Mouse (Mus musculus) heart, embryonic 14.5 days (tissue): Measurements from ENCODE around the gene Arhgap33. TPM values are rescaled to one million over a fixed set of nuclear protein-coding genes. Genes with fewer than 3 reads are reported as not detected.

Experiments used
- microRNA-seq: library from miRNA; unstranded; fragments of <30 nt; microRNA quantifications from one replicate; pipeline ENCODE4, GENCODE M21; 2016
- polyA plus RNA-seq: library from polyadenylated mRNA; unstranded; fragments of >200 nt; fragmentation: Nextera tagmentation; extraction: Ambion mirVana; gene quantifications from 2 replicates; pipeline ENCODE4 v1.2.1, GENCODE M21; 2014

Arhgap33 gene
- polyA plus RNA-seq, 1 experiment from 2014 or later = 9.0 TPM

Small RNAs within 50 kb of the gene (microRNA-seq; reads per million reads assigned to microRNA genes)
- 2.5 reads per million for gene Gm38670

Other genes starting within 250 kb of the Arhgap33 start
- gene Clip3, start 243.3 kb downstream of the Arhgap33 start, polyA plus RNA-seq = 10.1 and 12.8 TPM in 2 replicates
- 68.9 and 70.6 TPM in 2 replicates for gene Alkbh6, start 226.3 kb downstream of the Arhgap33 start, polyA plus RNA-seq
- 8.1 and 13.0 TPM in 2 replicates for gene Syne4, start 220.3 kb downstream of the Arhgap33 start, polyA plus RNA-seq
- not detected in 2 replicates for gene E130208F15Rik, start 213.3 kb downstream of the Arhgap33 start, polyA plus RNA-seq
- 17.9 and 18.7 TPM in 2 replicates for gene Sdhaf1, start 211.2 kb downstream of the Arhgap33 start, polyA plus RNA-seq
- gene Lrfn3, start 172.3 kb downstream of the Arhgap33 start, polyA plus RNA-seq = 0.86 and 1.3 TPM in 2 replicates
- gene Tyrobp, start 121.3 kb downstream of the Arhgap33 start, polyA plus RNA-seq = 37.1 and 44.5 TPM in 2 replicates
- 0.54 and 0.89 TPM in 2 replicates for gene Hcst, start 115.2 kb downstream of the Arhgap33 start, polyA plus RNA-seq
- gene Nfkbid, start 113.3 kb downstream of the Arhgap33 start, polyA plus RNA-seq = 1.00 and 1.1 TPM in 2 replicates
- 14.7 and 21.2 TPM in 2 replicates for gene Aplp1, start 89.5 kb downstream of the Arhgap33 start, polyA plus RNA-seq
- 0.05 and 0.26 TPM in 2 replicates for gene Kirrel2, start 77.4 kb downstream of the Arhgap33 start, polyA plus RNA-seq
- gene Nphs1, start 76.7 kb downstream of the Arhgap33 start, polyA plus RNA-seq = 0.08 and 0.14 TPM in 2 replicates
- gene Prodh2, start 41.4 kb downstream of the Arhgap33 start, polyA plus RNA-seq = not detected in 2 replicates
- 141 and 155 TPM in 2 replicates for gene Hspb6, start 17.1 kb upstream of the Arhgap33 start, polyA plus RNA-seq
- 11.0 and 11.6 TPM in 2 replicates for gene Proser3, start 17.2 kb upstream of the Arhgap33 start, polyA plus RNA-seq
- gene Lin37, start 24.8 kb upstream of the Arhgap33 start, polyA plus RNA-seq = 27.4 and 31.3 TPM in 2 replicates
- 110 and 115 TPM in 2 replicates for gene U2af1l4, start 28.2 kb upstream of the Arhgap33 start, polyA plus RNA-seq
- 5.0 and 5.3 TPM in 2 replicates for gene Gm49396, start 28.3 kb upstream of the Arhgap33 start, polyA plus RNA-seq
- 101 and 107 TPM in 2 replicates for gene Psenen, start 28.6 kb upstream of the Arhgap33 start, polyA plus RNA-seq
- 2.4 and 2.7 TPM in 2 replicates for gene Igflr1, start 30.4 kb upstream of the Arhgap33 start, polyA plus RNA-seq
- gene Kmt2b, start 53.7 kb upstream of the Arhgap33 start, polyA plus RNA-seq = 8.0 and 9.7 TPM in 2 replicates
- 0.11 and 0.19 TPM in 2 replicates for gene Zbtb32, start 63.8 kb upstream of the Arhgap33 start, polyA plus RNA-seq
- 0.32 TPM in 1 of 2 replicates, not detected in the other for gene Upk1a, start 77.8 kb upstream of the Arhgap33 start, polyA plus RNA-seq
- gene Cox6b1, start 91.1 kb upstream of the Arhgap33 start, polyA plus RNA-seq = 2,519 and 2,589 TPM in 2 replicates
- 0.19 TPM in 1 of 2 replicates, not detected in the other for gene Etv2, start 100.8 kb upstream of the Arhgap33 start, polyA plus RNA-seq
- gene Rbm42, start 115.3 kb upstream of the Arhgap33 start, polyA plus RNA-seq = 72.5 and 75.5 TPM in 2 replicates
- gene Haus5, start 129.9 kb upstream of the Arhgap33 start, polyA plus RNA-seq = 26.1 and 27.6 TPM in 2 replicates
- gene Pmis2, start 136.5 kb upstream of the Arhgap33 start, polyA plus RNA-seq = not detected in 2 replicates
- gene 2200002J24Rik, start 163.9 kb upstream of the Arhgap33 start, polyA plus RNA-seq = 1.3 and 2.8 TPM in 2 replicates
- gene Atp4a, start 177.1 kb upstream of the Arhgap33 start, polyA plus RNA-seq = 0.22 and 0.42 TPM in 2 replicates
- 205 and 215 TPM in 2 replicates for gene Tmem147, start 194.5 kb upstream of the Arhgap33 start, polyA plus RNA-seq
- 0.43 and 0.44 TPM in 2 replicates for gene Gapdhs, start 208.6 kb upstream of the Arhgap33 start, polyA plus RNA-seq
- 0.57 and 0.84 TPM in 2 replicates for gene Sbsn, start 216.4 kb upstream of the Arhgap33 start, polyA plus RNA-seq
- gene Dmkn, start 228.7 kb upstream of the Arhgap33 start, polyA plus RNA-seq = 0.81 and 1.5 TPM in 2 replicates